Mouse (Mus musculus) MEL (cell line): ENCODE measurements around the gene Ak5.

ENCODE experiments used
- CTCF ChIP-seq, 3 experiments: IDR thresholded peaks in 2 of 3; conservative IDR thresholded peaks in 1 of 3; 2 replicates each; pipeline ENCODE4 v1.5.1; 2011 to 2012; ENCODE audit warnings: low read length in 3 of 3, low read depth in 2 of 3, mild to moderate bottlenecking in 2 of 3, improper control_type of control experiment in 1 of 3, inconsistent platforms in 1 of 3, mixed read lengths in 1 of 3, moderate library complexity in 1 of 3; ENCODE audit not compliant: control insufficient read depth in 1 of 3, insufficient read depth in 1 of 3, poor library complexity in 1 of 3, severe bottlenecking in 1 of 3
- E2F4 ChIP-seq: IDR thresholded peaks from 2 replicates; pipeline ENCODE4 v1.6.1; 2011; ENCODE audit warnings: low read depth, low read length, improper control_type of control experiment, borderline replicate concordance
- EP300 ChIP-seq, 2 experiments: IDR thresholded peaks; 2 replicates each; pipeline ENCODE4 v1.6.1; 2011; ENCODE audit warnings: improper control_type of control experiment in 2 of 2, low read length in 2 of 2, low read depth in 1 of 2, mild to moderate bottlenecking in 1 of 2
- GABPA ChIP-seq: IDR thresholded peaks from 2 replicates; pipeline ENCODE4 v1.6.1; 2012; ENCODE audit warnings: low read depth, mild to moderate bottlenecking, inconsistent platforms, low read length, improper control_type of control experiment, moderate library complexity
- HCFC1 ChIP-seq: IDR thresholded peaks from 2 replicates; pipeline ENCODE4 v1.6.1; 2012; ENCODE audit warnings: low read depth, mild to moderate bottlenecking, inconsistent platforms, low read length, improper control_type of control experiment, moderate library complexity
- MXI1 ChIP-seq: IDR thresholded peaks from 2 replicates; pipeline ENCODE4 v1.6.1; 2011; ENCODE audit warnings: mild to moderate bottlenecking, low read depth, low read length, improper control_type of control experiment
- POLR2A ChIP-seq, 2 experiments: IDR thresholded peaks; 2 replicates each; pipeline ENCODE4 v1.6.1; 2011 to 2012; ENCODE audit warnings: low read length in 2 of 2, mild to moderate bottlenecking in 2 of 2, control low read depth in 1 of 2, improper control_type of control experiment in 1 of 2, low read depth in 1 of 2, moderate library complexity in 1 of 2; ENCODE audit not compliant: control insufficient read depth in 1 of 2, insufficient read depth in 1 of 2, poor library complexity in 1 of 2
- POLR2AphosphoS2 ChIP-seq: IDR thresholded peaks from 2 replicates; pipeline ENCODE4 v1.6.1; 2011; ENCODE audit warnings: low read length, improper control_type of control experiment
- POLR2AphosphoS5 ChIP-seq: IDR thresholded peaks from 2 replicates; pipeline ENCODE4 v1.6.1; 2012; ENCODE audit warnings: low read depth, borderline replicate concordance, mild to moderate bottlenecking, inconsistent platforms, low read length, moderate library complexity, mixed read lengths
- SMC3 ChIP-seq: IDR thresholded peaks from 2 replicates; pipeline ENCODE4 v1.6.1; 2011; ENCODE audit warnings: low read depth, low read length, improper control_type of control experiment
- USF2 ChIP-seq, 2 experiments: IDR thresholded peaks; 2 replicates each; pipeline ENCODE4 v1.6.1; 2011 to 2012; ENCODE audit warnings: improper control_type of control experiment in 2 of 2, low read length in 2 of 2, borderline replicate concordance in 1 of 2, inconsistent platforms in 1 of 2, low read depth in 1 of 2, mild to moderate bottlenecking in 1 of 2; ENCODE audit not compliant: insufficient read depth in 1 of 2
- ZKSCAN1 ChIP-seq: IDR thresholded peaks from 2 replicates; pipeline ENCODE4 v1.6.1; 2012; ENCODE audit warnings: low read depth, mild to moderate bottlenecking, inconsistent platforms, low read length, improper control_type of control experiment, moderate library complexity
- ZMIZ1 ChIP-seq: IDR thresholded peaks from 2 replicates; pipeline ENCODE4 v1.6.1; 2012; ENCODE audit warnings: low read depth, mild to moderate bottlenecking, inconsistent platforms, low read length, improper control_type of control experiment, moderate library complexity
- ZNF384 ChIP-seq: IDR thresholded peaks from 2 replicates; pipeline ENCODE4 v1.6.1; 2012; ENCODE audit warnings: low read depth, mild to moderate bottlenecking, inconsistent platforms, low read length, improper control_type of control experiment

DNA sequence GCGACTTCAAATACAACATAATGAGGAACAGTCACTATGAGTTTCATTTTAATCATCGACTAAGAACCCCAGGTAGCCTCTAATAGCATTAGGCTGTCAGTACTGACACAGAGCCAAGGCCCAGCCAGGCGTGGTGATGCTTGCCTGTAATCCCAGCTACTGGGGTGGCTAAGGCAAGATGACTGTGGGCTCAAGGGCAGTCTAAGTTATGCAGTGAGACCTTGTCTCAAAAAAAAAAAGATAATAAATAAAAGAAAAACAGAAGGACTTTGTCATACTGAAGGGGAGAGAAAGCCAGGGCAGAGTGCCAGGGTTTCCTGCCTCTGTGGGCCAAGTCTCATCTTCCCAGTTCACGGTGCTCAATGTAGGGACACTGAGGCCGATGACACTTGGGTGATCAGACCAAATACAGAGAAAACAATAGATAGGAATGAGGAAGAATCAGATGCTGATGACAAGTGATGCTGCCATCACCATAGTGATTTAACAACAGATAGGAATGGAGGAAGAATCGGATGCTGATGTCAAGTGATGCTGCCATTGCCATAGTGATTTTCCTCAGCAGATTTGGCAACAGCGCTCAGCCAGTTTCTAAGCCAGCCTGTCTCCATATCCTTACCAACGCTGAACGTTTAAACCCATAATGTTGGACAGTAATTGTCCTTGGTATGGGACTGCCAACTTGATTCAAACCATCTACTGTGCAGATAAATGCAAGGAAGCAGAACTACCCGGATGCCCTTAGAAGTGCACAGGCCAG lies 42.9 kb downstream of the Ak5 start:
- TF ChIP-seq EP300 (IDR thresholded peaks at IDR 0.05; ENCODE audit: low read depth in 1 of 2, low read length in 2 of 2) (no peak), ZKSCAN1 (no peak), HCFC1 (no peak), CTCF (IDR thresholded peaks at IDR 0.05 in 2 of 3, conservative IDR thresholded peaks at IDR 0.05 in 1 of 3; ENCODE audit: control insufficient read depth in 1 of 3, insufficient read depth in 1 of 3, low read depth in 2 of 3, low read length in 3 of 3, poor library complexity in 1 of 3, severe bottlenecking in 1 of 3) (no peak), POLR2A (IDR thresholded peaks at IDR 0.05; ENCODE audit: control insufficient read depth in 1 of 2, insufficient read depth in 1 of 2, low read depth in 1 of 2, low read length in 2 of 2, poor library complexity in 1 of 2) (no peak), POLR2AphosphoS5 (no peak), E2F4 (no peak), ZNF384 (no peak), ZMIZ1 (no peak), SMC3 (no peak), MXI1 (no peak), GABPA (no peak), POLR2AphosphoS2 (no peak), USF2 (IDR thresholded peaks at IDR 0.05; ENCODE audit: borderline replicate concordance in 1 of 2, insufficient read depth in 1 of 2, low read depth in 1 of 2, low read length in 2 of 2) (no peak)
